In genomic region chr4:44630059-44630458, GRCm38 (mm10) we compare ENCODE assay signal across 18 mouse cellular contexts.
"Had no signal": no experiment of that assay in that cellular context is flagged by ENCODE, and none has a peak within 500 bp of the region (broad histone marks: within the 10 kb centered on the region; RNA-seq: fewer than 3 reads in every experiment).

No protein-coding gene starts in this region.

- H3K4me1 ChIP-seq: limb, embryonic 12.5 days had no signal

- H3K27me3 ChIP-seq: midbrain, embryonic 13.5 days had no signal

- H3K9ac ChIP-seq: limb, embryonic 12.5 days; limb, embryonic 15.5 days; liver, embryonic 14.5 days; liver, postnatal 0 days; lung, embryonic 14.5 days; midbrain, embryonic 13.5 days had no signal

- H3K27ac ChIP-seq: limb, embryonic 12.5 days; limb, embryonic 15.5 days; liver, embryonic 14.5 days; macrophage; midbrain, embryonic 13.5 days had no signal

- DNase-seq: kidney, adult 9 months; kidney, postnatal 14 days; kidney, postnatal 4 days; left cerebral cortex, postnatal 4 days; liver, postnatal 0 days; lung, embryonic 14.5 days; right cerebral cortex, postnatal 14 days; spleen, adult 18-20 months; thymus, adult 2 months; thymus, postnatal 14 days; thymus, postnatal 4 days had no signal

- H3K4me2 ChIP-seq: limb, embryonic 12.5 days; limb, embryonic 15.5 days; liver, embryonic 11.5 days; lung, embryonic 14.5 days; midbrain, embryonic 13.5 days had no signal

- H3K36me3 ChIP-seq: limb, embryonic 12.5 days; limb, embryonic 15.5 days; midbrain, embryonic 13.5 days had no signal

- H3K4me3 ChIP-seq: limb, embryonic 12.5 days; limb, embryonic 15.5 days; midbrain, embryonic 13.5 days had no signal

- H3K9me3 ChIP-seq: limb, embryonic 12.5 days; limb, embryonic 15.5 days; midbrain, embryonic 13.5 days had no signal

- ATAC-seq: liver, postnatal 0 days; lung, postnatal 0 days; midbrain, embryonic 13.5 days had no signal
